7 mouse cellular contexts compared by ENCODE assay signal in genomic region chr5:143048232-143049012, GRCm38 (mm10).
DNase-seq lines count a peak whose midpoint lies in the region; ATAC-seq and TF ChIP-seq lines count a peak whose summit lies in the region.

No protein-coding gene starts in this region.

- H3K4me3 ChIP-seq in lung, postnatal 0 days (ENCODE audit: low read depth, low read length): no peak overlapping the region
- H3K4me3 ChIP-seq in embryonic facial prominence, embryonic 15.5 days (replicated peaks): no peak overlapping the region
- H3K4me3 ChIP-seq in kidney, postnatal 0 days (replicated peaks; ENCODE audit: low read depth, low read length): no peak overlapping the region
- H3K4me3 ChIP-seq in olfactory bulb, adult 2 months (ENCODE audit: insufficient read depth, low read depth, low read length): no peak overlapping the region

- peaks cover 29% of the 10 kb centered on the region for H3K4me1 ChIP-seq in lung, postnatal 0 days (ENCODE audit: insufficient read depth, low read depth, low read length)
- peaks cover 45% of the 10 kb centered on the region for H3K4me1 ChIP-seq in embryonic facial prominence, embryonic 15.5 days
- H3K4me1 ChIP-seq in kidney, postnatal 0 days (replicated peaks; ENCODE audit: insufficient read depth, low read length): peaks cover 8% of the 10 kb centered on the region; the same call in 1 of the 2 replicates
- H3K4me1 ChIP-seq in olfactory bulb, adult 2 months (ENCODE audit: control insufficient read depth, insufficient read depth, low read length): peaks cover 19% of the 10 kb centered on the region

- no peak overlapping the region for H3K9ac ChIP-seq in lung, postnatal 0 days (replicated peaks; ENCODE audit: low read depth)
- H3K9ac ChIP-seq in embryonic facial prominence, embryonic 15.5 days: no peak overlapping the region
- no peak overlapping the region for H3K9ac ChIP-seq in kidney, postnatal 0 days (ENCODE audit: low read depth, low read length)

- DNase-seq in lung, postnatal 0 days (ENCODE audit: low spot score): peak; percentile 74
- DNase-seq in lung, postnatal 25 days (ENCODE audit: low spot score): no peak
- DNase-seq in kidney, postnatal 0 days (ENCODE audit: low spot score): peak; percentile 69
- no peak for DNase-seq in cerebellum, adult 11-12 months
- DNase-seq in testis, postnatal 14 days (ENCODE audit: low spot score): no peak

- H3K36me3 ChIP-seq in lung, postnatal 0 days (ENCODE audit: insufficient read depth, low read length): no peaks in the 10 kb centered on the region
- H3K36me3 ChIP-seq in embryonic facial prominence, embryonic 15.5 days: peaks cover 6% of the 10 kb centered on the region; the same call in 1 of the 2 replicates
- 0 out of 2 replicates have a peak, but pooled peaks cover 9% of the 10 kb centered on the region for H3K36me3 ChIP-seq in kidney, postnatal 0 days (ENCODE audit: insufficient read depth, low read length)

- H3K27me3 ChIP-seq in lung, postnatal 0 days (replicated peaks; ENCODE audit: insufficient read depth, low read length): no peaks in the 10 kb centered on the region
- no peaks in the 10 kb centered on the region for H3K27me3 ChIP-seq in embryonic facial prominence, embryonic 15.5 days
- H3K27me3 ChIP-seq in kidney, postnatal 0 days (ENCODE audit: insufficient read depth, low read length): no peaks in the 10 kb centered on the region

- TF ChIP-seq EP300 in lung, postnatal 0 days (IDR thresholded peaks at IDR 0.05): peak; percentile 55

- no peak for TF ChIP-seq POLR2A in olfactory bulb, adult 2 months (IDR thresholded peaks at IDR 0.05; ENCODE audit: insufficient read depth, low read depth, low read length)

- H3K27ac ChIP-seq in lung, postnatal 0 days (ENCODE audit: low read length): peak overlapping the region; percentile 64
- peak overlapping the region; percentile 83 for H3K27ac ChIP-seq in embryonic facial prominence, embryonic 15.5 days (replicated peaks)
- H3K27ac ChIP-seq in kidney, postnatal 0 days: peak overlapping the region; percentile 77
- peak overlapping the region; percentile 81 for H3K27ac ChIP-seq in olfactory bulb, adult 2 months (ENCODE audit: insufficient read depth, low read depth, low read length)

- no peaks in the 10 kb centered on the region for H3K9me3 ChIP-seq in lung, postnatal 0 days (ENCODE audit: low read length)
- no peaks in the 10 kb centered on the region for H3K9me3 ChIP-seq in embryonic facial prominence, embryonic 15.5 days (replicated peaks)
- H3K9me3 ChIP-seq in kidney, postnatal 0 days (replicated peaks; ENCODE audit: low read length): no peaks in the 10 kb centered on the region

- peak; percentile 54 for ATAC-seq in lung, postnatal 0 days
- ATAC-seq in embryonic facial prominence, embryonic 15.5 days (ENCODE audit: insufficient number of reproducible peaks, low FRiP score, low TSS enrichment, low read depth): peak; percentile 45; the same call in 1 of the 2 replicates
- ATAC-seq in kidney, postnatal 0 days (replicated peaks; ENCODE audit: low FRiP score, low read depth): no peak

- TF ChIP-seq CTCF in lung, postnatal 0 days (IDR thresholded peaks at IDR 0.05): no peak
- no peak for TF ChIP-seq CTCF in kidney, postnatal 0 days (IDR thresholded peaks at IDR 0.05; ENCODE audit: low read depth)
- TF ChIP-seq CTCF in olfactory bulb, adult 2 months (IDR thresholded peaks at IDR 0.05; ENCODE audit: insufficient read depth, low read depth, low read length): no peak

- H3K4me2 ChIP-seq in lung, postnatal 0 days (replicated peaks; ENCODE audit: low read depth, low read length): no peak overlapping the region
- H3K4me2 ChIP-seq in embryonic facial prominence, embryonic 15.5 days (replicated peaks): no peak overlapping the region
- H3K4me2 ChIP-seq in kidney, postnatal 0 days (ENCODE audit: low read length): no peak overlapping the region

Comparison
In these comparisons a context has a peak if more than half of its experiments do, and no peak if none do; other contexts are left out.
1. DNase-seq: peak in lung, postnatal 0 days (single experiment) and kidney, postnatal 0 days (single experiment); none in lung, postnatal 25 days (single experiment), cerebellum, adult 11-12 months (single experiment) and testis, postnatal 14 days (single experiment).
2. Peak in every context shown above with its lines, with median percentiles within 50 percentile points of each other: H3K27ac ChIP-seq.